Mouse (Mus musculus) CH12.LX (cell line): ENCODE results near the gene Plvap. TPM values are rescaled to one million over a fixed set of nuclear protein-coding genes. Genes with fewer than 3 reads are reported as not detected.
"Not testable (repeated sequence)": the region's sequence is repeated elsewhere in the genome, so short reads cannot be mapped to it uniquely, and the experiment has no call there.

Experiments
- DNase-seq: peaks from one replicate; pipeline ENCODE4 v3.0.0-alpha.2; 2013; ENCODE audit errors: extremely low read depth
- H3K27ac ChIP-seq: 2 replicates; pipeline ENCODE4 v1.5.1; 2012; ENCODE audit warnings: low read depth, mild to moderate bottlenecking, control low read depth, moderate library complexity; ENCODE audit not compliant: insufficient read depth
- H3K27me3 ChIP-seq: replicated peaks from 2 replicates; pipeline ENCODE3; 2012; ENCODE audit warnings: inconsistent platforms
- H3K36me3 ChIP-seq, 2 experiments: replicated peaks in 1 of 2; 2 replicates each; pipeline versions ENCODE3 to v1.6.1; 2012; ENCODE audit warnings: inconsistent platforms in 1 of 2, low read length in 1 of 2, mild to moderate bottlenecking in 1 of 2, mixed read lengths in 1 of 2, moderate library complexity in 1 of 2; ENCODE audit not compliant: control insufficient read depth in 1 of 2, insufficient read depth in 1 of 2
- H3K4me1 ChIP-seq, 2 experiments: 2 replicates each; pipeline ENCODE4 v1.6.1; 2012; ENCODE audit warnings: inconsistent platforms in 1 of 2, moderate library complexity in 1 of 2; ENCODE audit not compliant: insufficient read depth in 2 of 2, control insufficient read depth in 1 of 2
- H3K4me2 ChIP-seq: 2 replicates; pipeline ENCODE4 v1.6.1; 2012; ENCODE audit warnings: low read depth, mild to moderate bottlenecking, control low read depth; ENCODE audit not compliant: poor library complexity, insufficient read depth, severe bottlenecking
- H3K4me3 ChIP-seq, 3 experiments: fragments of 150-350 bp in 1 of 3; sonication (generic) in 1 of 3; replicated peaks in 1 of 3; 2 replicates each; pipeline versions ENCODE3 to v1.5.1; 2011 to 2012; ENCODE audit warnings: low read depth in 2 of 3, low read length in 2 of 3, mild to moderate bottlenecking in 2 of 3, moderate library complexity in 2 of 3, control low read depth in 1 of 3, improper control_type of control experiment in 1 of 3, inconsistent platforms in 1 of 3, mixed read lengths in 1 of 3; ENCODE audit not compliant: poor library complexity in 1 of 3
- H3K79me2 ChIP-seq: replicated peaks from 2 replicates; pipeline ENCODE4 v1.6.1; 2012; ENCODE audit warnings: mild to moderate bottlenecking, moderate library complexity; ENCODE audit not compliant: control insufficient read depth, poor library complexity, insufficient read depth, severe bottlenecking; ENCODE audit errors: extremely low read depth
- H3K9ac ChIP-seq: 2 replicates; pipeline ENCODE4 v1.6.1; 2012; ENCODE audit warnings: low read depth, mild to moderate bottlenecking, control low read depth, moderate library complexity; ENCODE audit not compliant: insufficient read depth
- H3K9me3 ChIP-seq: replicated peaks from 2 replicates; pipeline ENCODE3; 2012; ENCODE audit warnings: low read length, inconsistent platforms, mixed read lengths
- CHD1 ChIP-seq: IDR thresholded peaks from 2 replicates; pipeline ENCODE4 v1.6.1; 2012; ENCODE audit warnings: low read depth, low read length, improper control_type of control experiment, inconsistent platforms
- CTCF ChIP-seq, 2 experiments: IDR thresholded peaks in 1 of 2; conservative IDR thresholded peaks in 1 of 2; 2 replicates each; pipeline ENCODE4 v1.5.1; 2011 to 2012; ENCODE audit warnings: low read depth in 2 of 2, low read length in 2 of 2, improper control_type of control experiment in 1 of 2, inconsistent platforms in 1 of 2, mild to moderate bottlenecking in 1 of 2, moderate library complexity in 1 of 2
- ELF1 ChIP-seq: IDR thresholded peaks from 2 replicates; pipeline ENCODE4 v1.6.1; 2014; ENCODE audit warnings: low read depth, mild to moderate bottlenecking, inconsistent platforms, low read length, improper control_type of control experiment
- ETS1 ChIP-seq: conservative IDR thresholded peaks from 2 replicates; pipeline ENCODE4 v1.6.1; 2012; ENCODE audit warnings: low read depth, mild to moderate bottlenecking, inconsistent platforms, low read length, improper control_type of control experiment, moderate library complexity
- IRF4 ChIP-seq: IDR thresholded peaks from 2 replicates; pipeline ENCODE4 v1.6.1; 2014; ENCODE audit warnings: low read depth, mild to moderate bottlenecking, inconsistent platforms, low read length, improper control_type of control experiment
- MAX ChIP-seq: IDR thresholded peaks from 2 replicates; pipeline ENCODE4 v1.6.1; 2011; ENCODE audit warnings: low read length, improper control_type of control experiment
- MYC ChIP-seq: IDR thresholded peaks from 2 replicates; pipeline ENCODE4 v1.6.1; 2011; ENCODE audit warnings: low read depth, mild to moderate bottlenecking, improper control_type of control experiment, low read length
- NRF1 ChIP-seq: IDR thresholded peaks from 2 replicates; pipeline ENCODE4 v1.6.1; 2014; ENCODE audit warnings: low read depth, mild to moderate bottlenecking, inconsistent platforms, low read length, improper control_type of control experiment, moderate library complexity
- PAX5 ChIP-seq: IDR thresholded peaks from 2 replicates; pipeline ENCODE4 v1.6.1; 2012; ENCODE audit warnings: low read length, inconsistent platforms, mixed read lengths
- POLR2A ChIP-seq: IDR thresholded peaks from 2 replicates; pipeline ENCODE4 v1.6.1; 2011; ENCODE audit warnings: low read depth, mild to moderate bottlenecking, improper control_type of control experiment, low read length
- RAD21 ChIP-seq: IDR thresholded peaks from 2 replicates; pipeline ENCODE4 v1.6.1; 2011; ENCODE audit warnings: low read depth, mild to moderate bottlenecking, low read length, improper control_type of control experiment, moderate library complexity
- SMC3 ChIP-seq: IDR thresholded peaks from 2 replicates; pipeline ENCODE4 v1.6.1; 2011; ENCODE audit warnings: low read depth, low read length, improper control_type of control experiment
- TBP ChIP-seq: conservative IDR thresholded peaks from 2 replicates; pipeline ENCODE4 v1.6.1; 2011; ENCODE audit warnings: low read depth, low read length, improper control_type of control experiment
- TCF12 ChIP-seq: IDR thresholded peaks from 2 replicates; pipeline ENCODE4 v1.6.1; 2014; ENCODE audit warnings: low read depth, mild to moderate bottlenecking, inconsistent platforms, low read length, improper control_type of control experiment
- UBTF ChIP-seq: IDR thresholded peaks from 2 replicates; pipeline ENCODE4 v1.6.1; 2012; ENCODE audit warnings: low read depth, mild to moderate bottlenecking, inconsistent platforms, low read length, improper control_type of control experiment, moderate library complexity
- USF1 ChIP-seq: IDR thresholded peaks from 2 replicates; pipeline ENCODE4 v1.6.1; 2014; ENCODE audit warnings: low read depth, mild to moderate bottlenecking, inconsistent platforms, low read length, improper control_type of control experiment
- USF2 ChIP-seq: conservative IDR thresholded peaks from 2 replicates; pipeline ENCODE4 v1.6.1; 2011; ENCODE audit warnings: low read depth, low read length, improper control_type of control experiment
- ZC3H11A ChIP-seq: IDR thresholded peaks from 2 replicates; pipeline ENCODE4 v1.6.1; 2012; ENCODE audit warnings: low read depth, mild to moderate bottlenecking, inconsistent platforms, low read length, improper control_type of control experiment
- ZKSCAN1 ChIP-seq: IDR thresholded peaks from 2 replicates; pipeline ENCODE4 v1.6.1; 2012; ENCODE audit warnings: low read depth, inconsistent platforms, low read length, improper control_type of control experiment, borderline replicate concordance
- ZMIZ1 ChIP-seq: IDR thresholded peaks from 2 replicates; pipeline ENCODE4 v1.6.1; 2012; ENCODE audit warnings: low read depth, mild to moderate bottlenecking, inconsistent platforms, low read length, improper control_type of control experiment
- ZNF384 ChIP-seq: IDR thresholded peaks from 2 replicates; pipeline ENCODE4 v1.6.1; 2012; ENCODE audit warnings: low read depth, low read length, improper control_type of control experiment, inconsistent platforms
- dilution Hi-C: fragments of 300-500 bp; cut with MboI; formaldehyde crosslinking; loops from 2 replicates; pipeline ENCODE4 v1.14.3; 2020; ENCODE audit warnings: low sequenced_read_pairs; ENCODE audit not compliant: extremely low pct_unique_long_range_greater_than_20kb, extremely low pct_ligation_motif_present
- in situ Hi-C: fragments of 300-500 bp; cut with MboI; formaldehyde crosslinking; loops from 3 replicates; pipeline ENCODE4 v1.14.3; 2019; ENCODE audit warnings: low sequenced_read_pairs, low pct_ligation_motif_present, low pct_unique_long_range_greater_than_20kb, mixed read lengths
- polyA plus RNA-seq: library from polyadenylated mRNA; unstranded; fragments of >175 nt; gene quantifications from 2 replicates; pipeline ENCODE4 v1.2.1, GENCODE M21; 2012; ENCODE audit warnings: low read depth; ENCODE audit not compliant: insufficient read length
- total RNA-seq, 2 experiments: library from RNA; depleted of rRNA; stranded (reverse); fragments of 300-350 nt in 1 of 2; fragments of >200 nt in 1 of 2; gene quantifications; 2 replicates each; pipeline ENCODE4 v1.2.3; 2012 to 2014

Gene Plvap
- total and polyA plus RNA-seq, 3 experiments: 0.04 to 0.27 TPM; not detected in 1

- peak; percentile 79 for DNase-seq
- H3K36me3 ChIP-seq, H3K79me2 ChIP-seq, H3K27me3 ChIP-seq, H3K9ac ChIP-seq, dilution Hi-C loops, H3K4me2 ChIP-seq, H3K27ac ChIP-seq, in situ Hi-C loops, H3K4me3 ChIP-seq, H3K9me3 ChIP-seq: not testable (repeated sequence)
- peaks cover 9 to 25% of the 10 kb centered on the region in 2 experiments; a peak in 3 of 4 replicates for H3K4me1 ChIP-seq
- peak; percentile 66; the same call in 1 of the 2 replicates for TF ChIP-seq ZNF384
- peak; percentile 72 for TF ChIP-seq RAD21
- peak; percentile 82 for TF ChIP-seq SMC3
- TF ChIP-seq CTCF (conservative IDR thresholded peaks at IDR 0.05 in 1 of 2, IDR thresholded peaks at IDR 0.05 in 1 of 2; ENCODE audit: low read depth in 2 of 2, low read length in 2 of 2): peak; percentile 19 to 83; a peak in 3 of 4 replicates
Observed at GRCm38 (mm10) chr8:71519037-71519825, 7.7 kb upstream of the Plvap start.

DNA sequence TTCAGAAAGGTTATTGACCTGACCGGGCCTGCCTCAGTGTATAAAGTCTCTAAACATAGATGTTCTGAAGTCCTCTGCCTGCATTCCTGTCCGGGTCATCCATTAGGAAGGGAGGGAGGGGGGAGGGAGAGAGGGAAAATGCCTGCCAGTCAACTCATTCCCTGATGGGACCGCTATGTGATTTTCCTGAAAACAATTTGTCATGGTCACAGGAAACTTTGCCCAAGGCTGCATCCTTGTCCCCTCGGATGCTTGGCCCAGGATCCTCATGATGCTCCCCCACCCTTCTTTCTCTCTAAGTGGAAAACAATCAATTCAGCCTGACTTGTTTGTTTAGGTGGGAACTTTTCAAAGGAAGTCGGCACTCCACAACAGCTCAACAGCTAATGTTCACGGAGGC lies 5.2 kb upstream of the Plvap start:
- Histone ChIP-seq H3K4me3 (no peak overlapping the region), H3K79me2 (no peaks in the 10 kb centered on the region), H3K27ac (no peak overlapping the region), H3K27me3 (peaks cover 3% of the 10 kb centered on the region), H3K36me3 (no peaks in the 10 kb centered on the region), H3K9me3 (no peaks in the 10 kb centered on the region), H3K4me1 (peaks cover 9 to 22% of the 10 kb centered on the region in 2 experiments; a peak in 3 of 4 replicates), H3K4me2 (no peak overlapping the region), H3K9ac (no peak overlapping the region)
- dilution Hi-C loops (no loop called here), in situ Hi-C loops (no loop called here)
- no peak for DNase-seq
- TF ChIP-seq UBTF (no peak), IRF4 (no peak), TBP (no peak), ZKSCAN1 (no peak), CHD1 (no peak), PAX5 (no peak), MYC (no peak), ZC3H11A (no peak), NRF1 (no peak), ELF1 (no peak), USF1 (no peak), TCF12 (no peak), USF2 (no peak), POLR2A (no peak), ETS1 (no peak), ZMIZ1 (no peak), MAX (no peak), CTCF (conservative IDR thresholded peaks at IDR 0.05 in 1 of 2, IDR thresholded peaks at IDR 0.05 in 1 of 2; ENCODE audit: low read depth in 2 of 2, low read length in 2 of 2) (no peak)
